Mouse (Mus musculus) heart, adult 11 months (tissue): Measurements from ENCODE around the gene Rab11fip3.

Experiments used
- DNase-seq: peaks from one replicate; pipeline ENCODE4 v3.0.0; 2022

The Rab11fip3 gene

DNA sequence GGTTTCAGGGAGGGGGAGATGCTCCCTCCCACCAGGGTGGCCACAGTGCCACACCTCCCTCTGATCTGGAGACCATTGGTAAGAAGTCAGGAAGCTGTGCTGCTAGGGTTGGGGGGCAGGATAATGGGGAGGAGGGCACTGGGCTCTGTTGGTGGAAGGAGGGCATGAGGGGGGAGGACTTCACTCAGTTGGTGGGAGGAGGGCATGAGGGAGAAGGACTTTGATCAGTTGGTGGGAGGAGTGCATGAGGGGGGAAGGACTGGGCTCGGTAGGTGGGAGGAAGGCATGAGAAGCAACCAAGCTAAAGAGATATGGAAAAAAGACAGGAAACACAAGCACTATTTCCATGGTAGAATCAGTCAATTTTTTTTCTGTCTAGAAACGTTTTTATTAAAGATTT lies 11.5 kb upstream of the Rab11fip3 start:
- DNase-seq: no peak

DNA sequence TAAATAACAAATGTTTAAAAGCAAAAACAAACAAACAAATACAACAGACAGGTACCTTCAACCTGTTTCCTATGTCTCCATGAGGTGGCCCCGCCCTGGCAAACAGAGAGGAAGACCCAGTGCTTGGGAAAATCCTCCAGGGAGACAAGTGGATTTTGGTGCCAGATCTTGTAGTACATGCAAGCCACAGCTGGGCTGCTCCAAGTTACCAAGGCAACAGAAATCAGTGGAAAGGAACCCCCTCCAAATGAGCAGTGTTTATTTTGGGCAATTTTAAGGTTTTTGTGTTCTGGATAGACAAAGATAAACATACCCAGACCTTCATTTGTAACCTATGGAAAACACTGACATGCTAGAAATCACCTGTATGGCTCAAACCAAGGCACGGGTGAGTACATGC lies 9.5 kb upstream of the Rab11fip3 start:
- no peak for DNase-seq

DNA sequence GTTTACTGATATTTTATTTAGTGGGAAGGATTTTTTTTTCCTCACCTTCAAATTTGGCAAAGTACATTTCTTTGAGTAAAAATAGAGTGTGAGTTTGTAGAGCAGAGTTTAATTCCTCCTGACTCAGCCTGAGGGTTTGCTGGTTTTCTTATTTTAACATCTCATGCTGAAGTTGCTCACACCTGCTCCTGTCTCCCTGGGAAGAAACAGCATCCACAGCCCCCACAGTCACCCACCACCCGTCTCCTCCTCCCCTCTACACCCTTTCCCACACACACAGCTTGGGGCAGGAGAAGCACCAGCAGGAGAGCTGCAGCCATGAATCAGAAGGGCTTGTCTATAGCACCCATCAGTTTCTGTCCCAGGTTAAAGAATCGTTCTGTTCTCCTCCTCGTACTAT lies 5.9 kb upstream of the Rab11fip3 start:
- DNase-seq: no peak

DNA sequence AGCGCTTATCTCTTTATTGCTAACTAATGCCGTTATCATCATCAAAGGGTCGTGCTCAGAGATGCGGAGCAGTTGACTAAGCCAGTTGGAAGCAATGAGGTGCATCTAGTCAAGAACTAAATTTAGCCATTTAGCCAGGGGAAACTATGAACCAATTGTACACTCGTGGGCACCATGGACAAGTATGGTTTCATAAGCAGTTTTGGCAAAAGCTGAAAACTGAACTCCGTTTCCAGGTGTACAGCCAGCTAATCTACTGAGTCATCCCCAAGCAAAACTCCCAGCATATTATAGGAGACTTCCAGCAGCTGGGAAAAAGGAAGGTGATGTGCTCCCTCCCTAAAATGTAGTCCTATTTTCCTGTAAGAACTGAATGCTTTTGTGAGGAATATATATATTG lies 781 bp upstream of the Rab11fip3 start:
- no peak for DNase-seq

DNA sequence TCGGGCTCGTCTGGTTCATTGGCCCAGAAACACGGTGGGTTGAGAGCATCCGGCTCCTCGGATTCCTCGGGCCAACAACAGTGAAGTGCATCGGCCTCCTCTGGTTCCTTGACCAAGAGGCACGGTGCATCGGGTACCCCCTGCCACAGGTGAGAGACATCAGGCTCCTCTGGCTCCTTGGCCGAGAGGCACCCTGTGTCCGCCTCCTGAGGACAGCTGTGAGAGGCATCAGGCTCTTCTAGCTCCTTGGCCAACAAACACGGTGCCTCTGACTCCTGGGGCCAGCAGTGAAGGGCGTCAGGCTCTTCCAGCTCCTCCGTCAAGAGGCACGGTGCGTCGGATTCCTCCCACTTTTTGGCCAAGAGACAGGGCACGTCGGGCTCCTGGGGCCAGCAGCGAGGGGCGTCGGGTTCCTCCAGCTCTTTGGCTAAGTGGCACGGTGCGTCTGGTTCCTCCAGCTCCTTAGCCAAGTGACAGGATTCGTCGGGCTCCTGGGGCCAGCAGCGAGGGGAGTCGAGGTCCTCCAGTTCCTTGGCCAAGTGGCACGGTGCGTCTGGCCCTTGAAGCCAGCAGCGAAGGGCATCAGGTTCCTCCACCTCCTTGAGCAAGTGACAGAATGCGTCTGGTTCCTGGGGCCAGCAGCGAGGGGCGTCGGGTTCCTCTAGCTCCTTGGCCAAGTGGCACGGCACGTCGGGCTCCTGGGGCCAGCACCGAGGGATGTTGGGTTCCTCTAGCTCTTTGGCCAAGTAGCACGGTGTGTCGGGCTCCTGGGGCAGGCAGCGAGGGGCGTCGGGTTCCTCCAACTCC lies 1.1 kb downstream of the Rab11fip3 start:
- peak; percentile 93 for DNase-seq

DNA sequence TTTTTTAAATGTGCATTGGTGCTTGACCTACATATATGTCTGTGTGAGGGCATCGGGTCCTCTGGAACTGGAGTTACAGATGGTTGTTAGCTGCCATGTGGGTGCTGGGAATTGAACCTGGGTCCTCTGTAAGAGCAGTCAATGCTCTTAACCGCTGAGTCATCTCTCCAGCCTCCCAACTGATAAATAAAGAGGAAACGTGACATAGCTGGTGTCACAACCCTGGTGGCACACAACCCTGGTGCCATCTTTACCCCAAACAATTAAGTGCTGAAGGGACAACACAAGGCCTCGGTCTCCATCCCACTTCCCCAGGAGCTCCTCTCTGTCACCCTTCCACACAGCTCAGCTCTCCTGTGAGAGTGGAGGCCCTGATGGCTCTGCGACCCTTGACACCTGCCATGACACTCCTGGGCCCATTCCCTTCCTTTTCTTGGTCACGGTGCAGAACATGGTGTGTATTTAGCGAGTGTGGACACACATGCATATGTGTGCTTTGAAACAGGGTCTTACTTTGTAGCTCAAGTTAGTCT lies 2.8 kb downstream of the Rab11fip3 start:
- DNase-seq: peak; percentile 89

DNA sequence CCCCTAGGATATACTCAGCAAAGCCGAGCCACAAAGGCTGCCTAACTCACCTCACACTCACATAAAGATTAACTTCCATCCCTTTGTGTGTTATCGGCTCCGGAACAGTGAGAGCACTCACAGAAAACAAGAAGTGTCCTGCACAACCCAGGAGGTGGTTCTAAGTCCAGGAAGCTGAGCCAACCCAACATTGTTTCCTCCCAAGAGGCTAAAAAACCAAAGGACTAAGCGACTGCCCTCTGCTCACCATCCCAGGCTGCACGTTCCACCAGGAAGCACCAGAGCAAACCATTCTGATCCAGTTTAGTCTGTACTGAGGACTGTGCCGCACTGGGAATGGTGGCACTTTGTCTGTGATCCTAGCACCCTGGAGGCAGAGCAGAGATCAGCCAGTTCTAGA lies 4.4 kb downstream of the Rab11fip3 start:
- no peak for DNase-seq

DNA sequence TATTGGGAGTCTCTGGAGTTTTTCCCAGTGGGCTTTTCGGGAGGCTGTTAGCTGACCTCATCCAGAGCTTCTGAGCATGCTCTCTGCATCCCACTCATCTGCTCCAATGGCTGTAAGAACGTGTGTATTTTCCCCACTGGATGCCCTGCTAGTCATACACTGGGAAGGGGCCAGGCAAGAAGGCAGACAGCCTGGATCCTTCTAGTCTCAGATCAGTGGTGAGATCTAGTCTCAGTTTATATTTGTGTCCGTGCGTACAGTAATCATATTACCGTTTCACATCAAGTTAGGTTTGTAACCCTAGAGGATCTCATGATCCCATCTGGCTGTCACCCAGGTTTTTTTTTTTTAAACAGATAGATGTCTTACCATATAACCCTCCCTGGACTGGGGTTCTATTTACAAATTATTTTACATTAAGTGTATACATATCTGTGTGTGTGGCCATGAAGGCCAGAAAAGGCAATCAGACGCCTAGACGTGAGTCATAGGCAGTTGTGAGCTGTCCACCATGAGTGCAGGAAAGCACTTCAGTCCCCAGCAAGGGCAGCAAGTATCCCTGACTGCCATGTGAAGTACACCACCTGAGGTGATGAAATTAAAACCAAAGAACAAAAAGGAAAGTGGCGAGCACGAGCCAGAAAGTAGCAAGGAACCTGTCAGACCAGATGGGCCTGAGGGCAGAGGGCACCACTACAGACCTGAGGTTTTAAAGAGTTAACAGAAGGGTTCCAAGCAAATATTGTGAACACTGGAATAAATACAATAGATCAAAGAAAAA lies 11.4 kb downstream of the Rab11fip3 start:
- no peak for DNase-seq

DNA sequence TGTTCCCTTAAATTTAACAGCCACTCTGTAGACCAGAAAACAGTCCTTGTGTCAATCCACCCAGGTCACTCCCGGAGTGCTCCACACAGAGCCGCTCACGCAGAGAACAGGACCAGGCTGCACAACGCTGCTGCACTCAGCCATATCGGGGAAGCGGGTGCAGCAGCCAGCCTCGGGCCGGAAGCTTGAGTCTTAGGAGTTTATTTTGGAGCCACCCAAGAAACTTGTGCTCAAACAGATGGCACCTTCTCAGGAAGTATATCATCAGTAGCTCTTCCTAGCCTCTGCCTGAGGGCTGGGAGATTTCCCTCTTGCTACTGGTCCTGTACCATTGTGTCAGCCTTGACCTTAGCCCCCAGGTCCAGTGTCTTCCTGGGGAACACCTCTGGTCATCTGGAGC lies 12.1 kb downstream of the Rab11fip3 start:
- DNase-seq: no peak

DNA sequence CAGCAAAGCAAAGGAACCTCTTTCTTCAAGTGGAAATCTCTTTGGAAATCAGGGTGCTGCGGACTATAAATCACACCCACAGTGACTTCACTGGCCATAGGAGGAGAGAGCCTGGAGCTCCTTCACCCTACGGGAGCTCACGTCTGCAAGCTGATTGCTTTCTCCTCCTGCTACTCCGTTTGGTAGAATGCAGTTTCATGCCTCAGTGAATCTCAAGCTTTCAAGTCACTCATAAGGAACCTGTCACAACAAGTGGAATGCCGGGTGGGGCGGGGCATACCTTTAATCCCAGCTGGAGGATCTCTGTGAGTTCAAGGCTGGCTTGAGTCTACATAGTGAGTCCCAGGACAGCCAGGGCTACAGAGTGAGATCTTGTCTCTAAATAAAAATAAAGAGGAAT lies 14.2 kb downstream of the Rab11fip3 start:
- DNase-seq: no peak

DNA sequence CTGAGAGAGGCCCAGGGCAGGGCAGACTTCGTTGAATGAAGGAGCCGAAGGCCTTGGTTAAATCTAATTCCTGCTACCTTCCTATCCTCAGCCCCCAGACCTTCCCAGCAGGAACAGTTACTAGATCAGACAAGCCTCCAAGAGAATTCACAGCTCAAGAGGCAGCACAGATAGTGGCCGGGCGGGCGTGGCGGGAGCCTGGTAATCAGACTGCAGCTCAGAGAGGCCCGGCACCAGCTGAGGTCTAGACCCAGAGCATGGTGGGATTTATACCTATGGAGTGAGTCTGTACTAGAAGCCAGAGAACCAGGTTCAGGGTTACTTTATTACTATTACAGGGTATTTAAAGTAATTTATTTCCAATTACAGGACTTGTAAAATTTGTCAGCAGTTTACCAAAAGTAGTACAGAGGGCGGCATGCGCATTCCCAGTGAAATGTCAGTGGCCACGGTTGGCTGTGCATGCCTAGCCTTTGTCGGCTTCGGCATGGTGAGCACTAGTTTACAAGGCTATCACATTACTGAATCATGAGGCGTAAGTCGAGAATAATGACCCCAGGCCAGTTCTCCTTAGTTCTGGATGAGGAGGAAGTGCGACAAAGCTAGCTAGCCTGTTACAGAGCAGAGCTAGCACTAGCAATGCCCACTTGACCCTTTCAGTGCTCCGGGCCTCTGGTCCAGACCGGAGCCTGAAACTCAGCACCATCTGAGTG lies 15.1 kb downstream of the Rab11fip3 start:
- DNase-seq: no peak

DNA sequence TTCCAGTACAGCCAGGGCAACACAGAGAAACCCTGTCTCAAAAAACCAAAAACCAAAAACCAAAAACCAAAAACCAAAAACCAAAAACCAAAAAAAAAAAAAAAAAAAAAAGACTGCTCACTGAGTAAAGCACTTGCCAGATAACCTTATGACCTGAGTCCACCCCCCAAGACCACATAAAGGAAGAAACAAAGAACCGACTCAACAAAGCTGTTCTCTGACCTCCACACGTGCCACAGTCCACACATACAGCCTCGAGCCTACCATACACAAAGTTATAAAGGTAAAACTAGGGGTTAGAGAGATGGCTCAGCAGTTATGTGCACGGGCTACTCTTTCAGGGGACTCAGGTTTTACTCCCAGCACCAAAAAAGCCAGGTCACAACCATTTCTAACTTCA lies 16.6 kb downstream of the Rab11fip3 start:
- no peak for DNase-seq

DNA sequence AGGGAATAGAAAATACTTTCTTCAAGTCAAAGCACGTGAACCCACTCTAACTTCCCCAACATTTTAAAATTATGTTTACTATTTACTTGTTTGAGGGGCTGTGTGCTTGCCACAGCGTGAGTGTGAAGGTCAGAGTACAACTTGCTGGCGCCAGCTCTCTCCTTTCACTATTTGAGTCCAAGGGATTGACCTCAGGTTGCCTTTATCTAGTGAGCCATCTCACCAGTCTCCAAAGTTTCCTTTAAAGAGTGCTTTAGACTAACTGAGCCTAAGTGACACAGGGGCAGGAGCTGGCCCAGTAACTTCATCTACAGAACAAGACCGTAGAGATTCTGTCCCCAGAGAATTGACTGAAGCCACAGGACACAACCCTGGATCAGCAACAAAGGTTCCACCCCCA lies 17.3 kb downstream of the Rab11fip3 start:
- no peak for DNase-seq

DNA sequence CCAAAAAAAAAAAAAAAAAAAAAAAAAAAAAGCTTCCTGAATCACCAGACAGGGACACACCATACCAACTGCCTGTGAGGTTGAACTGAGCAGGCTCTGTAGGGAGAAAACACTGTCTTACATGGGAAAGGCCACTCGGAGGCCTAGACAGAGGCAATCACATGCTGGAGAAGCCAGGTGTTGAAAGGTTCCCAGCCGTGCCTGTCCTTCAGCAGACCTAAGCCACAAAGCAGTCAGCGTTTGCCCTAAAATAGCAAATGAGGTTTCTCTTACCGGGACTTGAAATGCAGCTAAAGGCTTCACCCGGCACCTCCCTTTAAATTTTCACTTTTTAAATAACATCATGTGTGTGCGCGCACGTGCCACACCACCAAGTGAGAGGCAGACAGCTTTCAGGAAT lies 21.2 kb downstream of the Rab11fip3 start:
- DNase-seq: no peak

DNA sequence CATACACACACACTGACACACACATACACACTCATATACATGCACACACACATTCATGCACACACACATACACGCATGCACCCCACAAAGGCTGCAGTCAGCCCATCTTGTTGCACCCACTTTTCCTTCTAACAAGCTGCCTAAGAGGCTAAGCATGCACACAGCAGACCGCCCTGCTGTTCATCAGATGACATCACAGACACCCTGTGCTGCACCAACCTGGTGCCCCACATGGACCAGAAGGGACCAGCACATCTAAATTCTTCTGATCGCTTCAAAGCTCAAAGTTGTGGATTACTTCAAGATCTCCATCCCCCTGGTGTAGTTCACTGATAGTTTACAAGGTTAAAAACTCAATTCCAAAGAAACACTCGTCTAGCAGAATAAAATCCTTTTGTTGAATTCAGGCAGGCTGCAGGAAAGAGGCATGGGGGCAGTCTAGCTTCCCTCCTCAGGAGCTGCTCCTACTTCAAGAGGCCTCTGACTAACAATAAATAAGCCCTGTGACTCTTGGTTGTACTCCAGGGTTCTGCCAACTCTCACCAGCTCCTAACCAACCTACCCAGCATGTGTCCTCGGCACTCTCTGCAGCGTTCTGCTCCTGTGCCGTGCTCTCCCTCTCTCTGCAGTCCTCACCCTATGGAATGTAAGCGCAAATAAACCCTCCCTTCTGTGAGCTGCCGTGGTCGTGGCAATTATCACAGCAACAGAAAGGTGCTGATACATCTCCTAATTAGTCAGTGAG lies 22.9 kb downstream of the Rab11fip3 start:
- no peak for DNase-seq

DNA sequence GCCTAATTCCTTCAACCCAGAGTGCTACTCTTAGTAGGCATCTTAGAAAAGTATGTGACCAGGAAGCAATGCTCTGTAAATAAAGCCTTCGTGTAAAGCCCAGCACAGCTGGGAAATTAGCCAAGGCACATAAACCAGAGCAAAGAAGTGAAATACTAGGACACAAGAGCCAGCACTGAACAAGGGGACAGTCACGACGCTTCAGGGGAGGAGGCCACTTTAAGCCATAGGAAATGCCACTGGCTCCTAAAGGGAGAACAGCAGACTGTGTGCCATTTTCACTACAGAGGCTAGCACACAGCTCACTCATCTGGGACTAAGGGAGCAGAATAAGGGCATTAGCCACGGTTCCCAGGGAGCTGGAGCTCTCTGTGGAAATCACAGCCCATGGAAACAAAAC lies 24.1 kb downstream of the Rab11fip3 start:
- no peak for DNase-seq

DNA sequence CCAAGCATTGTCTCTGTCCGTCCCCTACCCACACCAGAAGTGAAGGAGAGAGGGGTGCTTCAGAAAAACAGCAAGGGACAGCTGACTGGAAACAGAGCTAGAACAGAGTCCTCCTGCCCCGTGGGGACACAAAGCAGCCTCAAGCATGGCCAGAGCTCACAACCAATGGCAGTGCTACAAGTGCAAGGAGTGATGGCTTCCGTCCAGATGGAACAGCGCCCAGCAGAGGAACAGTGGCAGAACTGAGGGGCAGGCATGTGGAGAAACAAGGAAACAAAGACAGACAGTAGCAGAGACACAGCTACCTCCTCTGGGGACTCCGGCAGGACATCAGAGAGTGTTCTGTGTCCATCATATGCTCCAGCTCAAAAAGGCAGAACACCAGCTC lies 26.1 kb downstream of the Rab11fip3 start:
- DNase-seq: peak; percentile 96

DNA sequence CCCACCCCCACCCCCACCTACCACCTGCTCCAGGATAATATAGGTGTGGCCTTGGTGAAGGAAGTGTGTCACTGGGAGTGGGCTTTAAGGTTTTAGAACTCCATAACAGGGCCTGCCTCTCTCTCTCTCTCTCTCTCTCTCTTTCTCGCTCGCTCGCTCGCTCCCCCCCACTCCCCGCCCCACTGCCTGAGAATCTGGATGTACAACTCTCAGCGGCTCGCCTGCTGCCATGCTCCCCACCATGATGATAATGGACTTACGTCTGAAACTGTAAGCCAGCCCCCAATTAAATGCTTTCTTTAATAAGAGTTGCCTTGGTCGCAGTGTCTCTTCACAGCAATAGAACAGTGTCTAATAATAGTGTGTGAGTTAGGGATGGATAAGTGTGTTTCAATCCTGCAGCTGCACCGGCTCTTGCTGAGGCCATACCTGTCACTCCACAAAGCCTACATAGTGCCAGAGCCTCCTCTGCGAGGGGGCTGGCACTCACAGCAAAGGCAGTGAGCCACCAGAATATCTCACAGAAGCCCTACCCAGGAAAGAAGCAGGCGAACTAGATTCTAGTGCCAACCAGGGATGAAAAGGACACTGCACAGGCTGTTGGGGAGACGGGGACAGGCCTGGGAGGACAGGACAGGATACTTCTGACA lies 26.6 kb downstream of the Rab11fip3 start:
- peak; percentile 87 for DNase-seq

DNA sequence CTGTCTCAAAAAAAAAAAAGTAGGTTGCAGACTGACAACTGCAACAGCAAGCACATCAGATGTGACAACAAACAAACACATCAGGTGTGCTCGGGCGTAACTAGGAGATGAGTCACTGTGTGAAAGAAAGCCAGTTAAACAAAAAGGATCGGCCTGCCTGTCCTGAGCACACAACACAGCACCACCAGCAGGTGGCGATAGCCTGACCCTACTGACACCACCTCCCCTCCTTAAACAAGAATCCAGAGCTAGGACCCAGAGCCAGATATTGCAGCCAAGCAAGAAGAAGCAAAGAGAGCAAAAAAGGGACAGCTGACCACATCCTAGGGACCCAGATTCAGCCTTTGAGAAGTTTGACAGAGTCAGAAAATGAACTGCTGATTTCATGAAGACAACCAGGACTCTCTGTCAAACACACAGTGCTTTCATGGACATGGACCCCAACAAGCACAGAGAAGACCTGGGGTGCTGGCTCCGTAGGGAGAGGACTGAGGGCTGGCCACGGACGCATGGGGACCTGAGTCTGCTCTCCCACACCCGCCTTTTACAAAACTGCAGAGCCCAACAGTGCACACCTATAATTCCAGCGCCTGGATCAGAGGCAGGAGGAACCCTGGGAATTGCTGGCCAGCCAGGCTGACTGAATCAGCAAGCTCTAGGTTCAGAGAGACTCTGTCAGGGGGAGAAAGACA lies 28.1 kb downstream of the Rab11fip3 start:
- DNase-seq: peak; percentile 97

DNA sequence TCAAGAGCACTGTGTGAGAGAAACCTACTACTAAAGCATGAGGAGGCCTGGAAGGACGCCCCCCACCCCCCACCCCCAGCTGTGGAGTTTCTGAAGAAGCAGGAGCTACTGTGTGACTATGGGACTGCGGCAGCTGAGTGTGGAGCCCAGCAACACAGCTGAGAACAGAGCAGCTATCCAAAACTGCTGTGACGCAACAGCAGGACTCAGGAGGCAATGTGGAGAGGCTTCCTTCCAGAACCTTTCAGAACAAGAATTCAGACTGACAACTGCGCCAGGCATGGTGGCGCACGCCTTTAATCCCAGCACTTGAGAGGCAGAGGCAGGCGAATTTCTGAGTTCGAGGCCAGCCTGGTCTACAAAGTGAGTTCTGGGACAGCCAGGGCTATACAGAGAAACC lies 28.6 kb downstream of the Rab11fip3 start:
- DNase-seq: peak; percentile 96

DNA sequence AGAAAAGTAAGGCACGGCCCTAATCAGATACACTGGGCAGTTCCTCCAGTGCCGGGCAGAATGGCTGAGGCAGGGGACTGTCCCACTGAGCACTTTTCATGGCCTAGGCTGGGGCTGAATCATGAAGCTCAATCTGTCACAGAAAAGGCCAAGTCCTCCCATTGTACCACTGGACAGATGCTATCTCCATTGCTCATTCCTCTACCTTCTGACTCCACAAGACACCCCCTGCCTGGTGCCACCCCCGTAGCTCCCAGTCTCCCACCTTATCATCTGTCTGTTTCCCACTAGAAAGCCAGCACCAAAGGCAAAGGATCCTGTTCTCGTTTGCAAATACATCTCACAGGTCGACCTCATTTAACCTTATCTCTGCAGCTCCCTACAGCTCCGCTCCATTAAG lies 37.3 kb downstream of the Rab11fip3 start:
- DNase-seq: no peak

DNA sequence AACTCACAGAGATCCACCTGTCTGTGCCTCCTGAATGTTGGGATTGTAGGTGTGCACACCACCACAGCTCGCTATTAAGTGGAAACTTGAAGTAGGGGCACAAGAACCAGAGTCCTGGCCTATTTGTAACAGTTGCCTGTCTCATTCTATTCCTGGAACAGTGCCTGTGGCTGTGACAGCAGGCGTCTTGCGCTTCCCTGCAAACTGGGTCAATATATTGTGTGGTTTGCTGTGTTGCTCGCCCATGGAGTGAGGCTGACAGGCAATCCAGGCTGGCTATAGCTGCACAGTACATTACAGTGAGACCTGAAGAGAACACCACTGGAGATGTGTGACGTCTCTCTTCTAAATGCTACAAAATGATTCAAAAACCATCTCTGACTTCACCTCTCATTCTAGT lies 37.8 kb downstream of the Rab11fip3 start:
- DNase-seq: no peak
